ENCODE assay signal across 9 mouse cellular contexts in genomic region chr10:79934272-79934721, GRCm38 (mm10). TPM values are rescaled to one million over a fixed set of nuclear protein-coding genes. Genes with fewer than 3 reads are reported as not detected.
DNase-seq lines count a peak whose midpoint lies in the region; ATAC-seq and TF ChIP-seq lines count a peak whose summit lies in the region.
"Had no signal": no experiment of that assay in that cellular context is flagged by ENCODE, and none has a peak within 500 bp of the region (broad histone marks: within the 10 kb centered on the region; RNA-seq: fewer than 3 reads in every experiment).

No protein-coding gene starts in this region.

- H3K9me3 ChIP-seq in liver, postnatal 0 days (ENCODE audit: low read length) = no peaks in the 10 kb centered on the region
- H3K9me3 ChIP-seq: embryonic facial prominence, embryonic 12.5 days had no signal

- H3K4me1 ChIP-seq in cerebellum, adult 2 months (ENCODE audit: control insufficient read depth, insufficient read depth, low read length) = peaks cover 78% of the 10 kb centered on the region
- H3K4me1 ChIP-seq in heart, adult 2 months (ENCODE audit: control insufficient read depth, insufficient read depth, low read length) = peaks cover 31% of the 10 kb centered on the region
- H3K4me1 ChIP-seq in liver, postnatal 0 days (ENCODE audit: insufficient read depth) = peaks cover 79% of the 10 kb centered on the region

- H3K4me2 ChIP-seq in liver, postnatal 0 days (ENCODE audit: low read depth, low read length) = no peak overlapping the region
- H3K4me2 ChIP-seq: embryonic facial prominence, embryonic 12.5 days had no signal

- intact Hi-C loops in heart, adult 2 months (cut with DNase I) = no loop called here

- no peak overlapping the region for H3K9ac ChIP-seq in heart, adult 2 months (ENCODE audit: low read depth, low read length)
- H3K9ac ChIP-seq in liver, postnatal 0 days (replicated peaks) = no peak overlapping the region
- H3K9ac ChIP-seq: embryonic facial prominence, embryonic 12.5 days had no signal

- TF ChIP-seq POLR2A in cerebellum, adult 2 months (IDR thresholded peaks at IDR 0.05; ENCODE audit: borderline replicate concordance, insufficient read depth, low read length) = no peak
- no peak for TF ChIP-seq POLR2A in heart, adult 2 months (IDR thresholded peaks at IDR 0.05; ENCODE audit: insufficient read depth, low read depth, low read length)

- no peaks in the 10 kb centered on the region for H3K27me3 ChIP-seq in cerebellum, adult 2 months (ENCODE audit: control insufficient read depth, insufficient read depth, low read length)
- no peaks in the 10 kb centered on the region for H3K27me3 ChIP-seq in heart, adult 2 months (ENCODE audit: control insufficient read depth, insufficient read depth, low read length)
- no peaks in the 10 kb centered on the region for H3K27me3 ChIP-seq in liver, postnatal 0 days (ENCODE audit: insufficient read depth, low read length)
- H3K27me3 ChIP-seq: embryonic facial prominence, embryonic 12.5 days had no signal

- H3K4me3 ChIP-seq in cerebellum, adult 2 months (replicated peaks; ENCODE audit: insufficient read depth, low read depth, low read length) = no peak overlapping the region
- no peak overlapping the region for H3K4me3 ChIP-seq in heart, adult 2 months
- no peak overlapping the region for H3K4me3 ChIP-seq in liver, postnatal 0 days (ENCODE audit: low read depth, low read length)
- H3K4me3 ChIP-seq: embryonic facial prominence, embryonic 12.5 days had no signal

- H3K27ac ChIP-seq in cerebellum, adult 2 months (ENCODE audit: insufficient read depth, low read length) = no peak overlapping the region
- peak overlapping the region; percentile 53; the same call in 1 of the 2 replicates for H3K27ac ChIP-seq in heart, adult 2 months
- H3K27ac ChIP-seq in liver, postnatal 0 days (ENCODE audit: low read depth) = peak overlapping the region; percentile 88
- H3K27ac ChIP-seq: embryonic facial prominence, embryonic 12.5 days had no signal

- H3K36me3 ChIP-seq in heart, adult 2 months (ENCODE audit: control insufficient read depth, insufficient read depth, low read length) = no peaks in the 10 kb centered on the region
- H3K36me3 ChIP-seq in liver, postnatal 0 days (replicated peaks; ENCODE audit: insufficient read depth, low read length) = peaks cover 52% of the 10 kb centered on the region

- TF ChIP-seq CTCF in cerebellum, adult 2 months (IDR thresholded peaks at IDR 0.05; ENCODE audit: borderline replicate concordance, insufficient read depth, low read depth, low read length) = no peak
- no peak for TF ChIP-seq CTCF in heart, adult 2 months (IDR thresholded peaks at IDR 0.05)
- TF ChIP-seq CTCF in liver, postnatal 0 days (IDR thresholded peaks at IDR 0.05; ENCODE audit: low read depth) = no peak

- TF ChIP-seq EP300 in heart, adult 2 months (IDR thresholded peaks at IDR 0.05; ENCODE audit: insufficient read depth, low read depth, low read length) = peak; percentile 99
- no peak for TF ChIP-seq EP300 in liver, postnatal 0 days (IDR thresholded peaks at IDR 0.05; ENCODE audit: low read depth)

- no peaks in the 10 kb centered on the region for H3K79me2 ChIP-seq in heart, adult 2 months (replicated peaks; ENCODE audit: control insufficient read depth, insufficient read depth, low read length)

- 2% methylated on average over 13 of the region's 13 CpGs for WGBS in cerebellum, adult 2 months
- WGBS in heart, adult 2 months = 13% methylated on average over 13 of the region's 13 CpGs
- WGBS in liver, postnatal 0 days (ENCODE audit: insufficient replicate concordance) = 42% methylated on average over 13 of the region's 13 CpGs

- peak; percentile 14 for ATAC-seq in liver, postnatal 0 days

- peak; percentile 74 to 76 for DNase-seq in cerebellum, adult 2 months
- no peak for DNase-seq in cerebellum, adult 8-10 months
- DNase-seq in cerebellum, postnatal 10 days = peak; percentile 97 to 98
- peak; percentile 89 to 92 for DNase-seq in heart, adult 2 months
- DNase-seq in kidney, adult 8-10 months = peak; percentile 85 to 89
- peak; percentile 65 for DNase-seq in liver, postnatal 0 days
- DNase-seq in ovary, postnatal 36 days (ENCODE audit: low spot score) = peak; percentile 75
- no peak for DNase-seq in c-Kit-positive CD71-positive TER-119-positive erythroid progenitor cells, embryonic 14.5 days (ENCODE audit: low spot score)

RNA-seq across cellular contexts. Expression of gene Arid3a, which starts 7.5 kb away (rescaled TPM):
- polyA plus RNA-seq in cerebellum, adult 2 months (2012; rRNA removed) = 4.7 TPM in 2 replicates
- total RNA-seq in heart, adult 2 months (2021) = 1 to 10 TPM; 1.3 to 1.5 TPM
- 0.88 and 1.7 TPM in 2 replicates for polyA plus RNA-seq in heart, adult 2 months (2012; rRNA removed)
- 4.5 and 5.5 TPM in 2 replicates for polyA plus RNA-seq in liver, postnatal 0 days (2015; fragmentation: Nextera tagmentation; extraction: Ambion mirVana)

RNA-seq across cellular contexts. Expression of gene R3hdm4, which starts 13.3 kb away (rescaled TPM):
- 156 and 162 TPM in 2 replicates for polyA plus RNA-seq in cerebellum, adult 2 months (2012; rRNA removed)
- total RNA-seq in heart, adult 2 months (2021) = 10 to 100 TPM; 82.4 to 85.6 TPM
- 119 and 123 TPM in 2 replicates for polyA plus RNA-seq in heart, adult 2 months (2012; rRNA removed)
- 47.3 and 51.7 TPM in 2 replicates for polyA plus RNA-seq in liver, postnatal 0 days (2015; fragmentation: Nextera tagmentation; extraction: Ambion mirVana)

RNA-seq across cellular contexts. Expression of gene Kiss1r, which starts 17.5 kb away (rescaled TPM):
- polyA plus RNA-seq in cerebellum, adult 2 months (2012; rRNA removed) = 12.1 and 12.8 TPM in 2 replicates
- total RNA-seq in heart, adult 2 months (2021) = under 1 TPM; 0.10 to 0.25 TPM
- polyA plus RNA-seq in heart, adult 2 months (2012; rRNA removed) = 0.79 and 1.5 TPM in 2 replicates
- 0.18 and 0.34 TPM in 2 replicates for polyA plus RNA-seq in liver, postnatal 0 days (2015; fragmentation: Nextera tagmentation; extraction: Ambion mirVana)

RNA-seq across cellular contexts. Expression of gene Gm26602, which starts 23.6 kb away (rescaled TPM):
- polyA plus RNA-seq in cerebellum, adult 2 months (2012; rRNA removed) = not detected in 2 replicates
- not detected for total RNA-seq in heart, adult 2 months (2021)
- not detected in 2 replicates for polyA plus RNA-seq in heart, adult 2 months (2012; rRNA removed)
- polyA plus RNA-seq in liver, postnatal 0 days (2015; fragmentation: Nextera tagmentation; extraction: Ambion mirVana) = 4.6 TPM in 1 of 2 replicates, not detected in the other

RNA-seq across cellular contexts. Expression of gene Med16, which starts 25.6 kb away (rescaled TPM):
- polyA plus RNA-seq in cerebellum, adult 2 months (2012; rRNA removed) = 46.5 and 47.4 TPM in 2 replicates
- 10 to 100 TPM; 40.8 to 54.1 TPM for total RNA-seq in heart, adult 2 months (2021)
- 54.9 and 62.4 TPM in 2 replicates for polyA plus RNA-seq in heart, adult 2 months (2012; rRNA removed)
- 13.5 and 14.3 TPM in 2 replicates for polyA plus RNA-seq in liver, postnatal 0 days (2015; fragmentation: Nextera tagmentation; extraction: Ambion mirVana)

Comparison
In these comparisons a context has a peak if more than half of its experiments do, and no peak if none do; other contexts are left out.
1. DNase-seq: peak in cerebellum, adult 2 months (2 of 2), cerebellum, postnatal 10 days (2 of 2), heart, adult 2 months (2 of 2), kidney, adult 8-10 months (2 of 2), liver, postnatal 0 days (single experiment) and ovary, postnatal 36 days (single experiment); none in cerebellum, adult 8-10 months (single experiment) and c-Kit-positive CD71-positive TER-119-positive erythroid progenitor cells, embryonic 14.5 days (single experiment).